Mouse (Mus musculus): ENCODE results near the gene Ncmap.
A peak's percentile ranks its signal among the peaks of the same experiment; 100 is the strongest.

Gene Ncmap

GRCm38 (mm10) chr4:135397991-135398390, at the start of gene Ncmap:
Ncmap (minus strand) TSS chr4:135398227.
- no peak for DNase-seq (ENCODE audit: low read depth, low spot score)

GRCm38 (mm10) chr4:135442473-135442872, 44.4 kb upstream of the Ncmap start:
- DNase-seq (ENCODE audit: low read depth, low spot score): no peak

- DNase-seq (ENCODE audit: low read depth, low spot score): peak; percentile 56
Measured at GRCm38 (mm10) chr4:135439904-135440522, 42.0 kb upstream of the Ncmap start.

- peak; percentile 69 for DNase-seq (ENCODE audit: low read depth, low spot score)
Measured at GRCm38 (mm10) chr4:135439188-135439647, 41.2 kb upstream of the Ncmap start.

DNA sequence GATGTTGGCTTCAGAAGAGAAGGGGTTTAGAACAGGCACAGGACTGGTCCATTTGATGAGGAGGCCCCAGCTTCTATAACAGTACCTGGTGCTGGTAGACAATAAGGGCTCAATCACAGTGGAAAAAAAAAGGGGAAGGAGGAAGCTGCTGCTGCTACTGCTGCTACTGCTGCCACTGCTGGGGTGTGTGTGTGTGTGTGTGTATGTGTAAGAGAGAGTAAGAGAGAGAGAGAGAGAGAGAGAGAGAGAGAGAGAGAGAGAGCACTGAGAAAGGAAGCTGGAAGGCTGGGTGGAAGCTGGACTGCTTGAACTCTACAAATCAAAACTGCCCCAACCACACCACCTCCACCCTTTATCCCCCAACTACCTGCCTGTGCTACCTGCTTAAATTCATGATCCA, 39.9 kb upstream of the Ncmap start:
- DNase-seq (ENCODE audit: low read depth, low spot score): no peak

- DNase-seq (ENCODE audit: low read depth, low spot score): peak; percentile 46
Measured at GRCm38 (mm10) chr4:135436291-135436690, 38.3 kb upstream of the Ncmap start.

- DNase-seq (ENCODE audit: low read depth, low spot score): no peak
Measured at GRCm38 (mm10) chr4:135434395-135434789, 36.4 kb upstream of the Ncmap start.

- peak; percentile 91 for DNase-seq (ENCODE audit: low read depth, low spot score)
Measured at GRCm38 (mm10) chr4:135433443-135434394, 35.7 kb upstream of the Ncmap start, which contains the start of gene Rcan3. Rcan3 (minus strand) TSS chr4:135433853.

DNA sequence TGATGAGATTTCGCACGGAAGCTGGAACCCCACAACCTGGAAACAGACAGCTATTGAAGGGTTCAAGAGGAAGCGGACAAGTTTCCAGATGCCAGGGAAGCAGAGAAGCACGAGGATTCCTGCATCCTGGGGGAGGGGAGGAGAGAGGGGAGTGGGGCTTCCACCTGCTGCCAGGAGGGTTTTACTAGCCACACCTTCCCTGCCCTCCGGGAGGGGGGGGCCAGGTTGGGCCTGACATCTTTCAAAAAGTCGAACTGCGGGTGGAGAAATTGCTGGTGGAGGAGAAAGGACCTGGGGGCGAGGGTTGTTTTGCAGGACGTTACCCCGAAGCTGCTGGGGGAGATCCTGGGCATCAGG, 35.0 kb upstream of the Ncmap start:
- no peak for DNase-seq (ENCODE audit: low read depth, low spot score)

DNA sequence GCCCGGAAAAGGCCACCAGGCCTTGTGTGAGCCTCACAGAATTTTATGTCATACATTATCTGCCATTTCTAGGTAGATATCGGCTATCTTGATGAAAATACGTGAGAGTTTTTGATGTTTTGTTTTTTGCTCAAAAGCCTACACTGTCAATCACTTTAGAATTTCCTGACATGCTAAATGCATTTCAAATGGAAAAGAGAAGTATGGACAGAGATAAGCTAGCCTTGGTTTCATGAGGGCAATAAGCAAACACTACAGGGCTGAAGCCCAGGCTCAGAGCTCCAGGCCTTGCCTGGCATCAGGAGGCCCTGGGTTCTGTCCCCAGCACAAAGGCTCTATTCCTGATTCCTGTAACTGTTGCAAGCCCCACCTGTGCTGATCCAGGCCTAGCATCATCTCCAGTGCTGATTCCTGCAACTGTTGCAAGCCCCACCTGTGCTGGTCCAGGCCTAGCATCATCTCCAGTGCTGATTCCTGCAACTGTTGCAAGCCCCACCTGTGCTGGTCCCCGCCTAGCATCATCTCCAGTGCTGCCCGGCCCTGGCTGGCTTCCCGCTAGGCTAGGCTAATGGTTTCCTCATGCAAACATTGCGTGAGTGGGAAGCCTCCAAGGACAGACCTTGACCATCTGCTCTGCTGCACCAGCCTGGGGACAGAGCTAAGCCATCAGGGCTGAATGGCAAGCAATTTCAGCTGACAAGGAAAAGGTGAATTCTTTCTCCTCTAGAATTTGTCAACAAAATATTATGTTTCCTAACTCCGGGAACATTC, 32.1 kb upstream of the Ncmap start:
- no peak for DNase-seq (ENCODE audit: low read depth, low spot score)

GRCm38 (mm10) chr4:135429383-135429782, 31.4 kb upstream of the Ncmap start:
- no peak for DNase-seq (ENCODE audit: low read depth, low spot score)

DNA sequence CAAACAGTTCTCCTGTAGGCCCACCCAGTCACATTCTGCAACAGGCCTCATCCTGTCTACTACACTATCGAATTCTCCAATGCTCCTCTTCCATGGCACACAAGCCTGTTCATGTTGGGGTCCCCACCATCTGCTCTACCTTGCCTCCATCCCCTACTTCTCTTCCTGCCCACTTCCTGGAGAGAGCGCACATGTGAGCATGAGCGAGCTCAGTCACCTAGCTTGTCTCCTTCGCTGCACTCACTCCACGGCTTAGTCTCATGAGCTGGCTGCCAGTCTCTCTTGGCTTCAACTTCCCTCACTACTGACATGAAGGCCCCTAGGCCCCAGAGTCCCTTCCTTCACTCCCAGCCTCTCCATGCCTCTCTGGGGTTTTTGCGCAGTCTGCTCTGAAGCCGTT, 28.6 kb upstream of the Ncmap start:
- DNase-seq (ENCODE audit: low read depth, low spot score): no peak

GRCm38 (mm10) chr4:135425625-135426024, 27.6 kb upstream of the Ncmap start:
- DNase-seq (ENCODE audit: low read depth, low spot score): no peak

GRCm38 (mm10) chr4:135420961-135421360, 22.9 kb upstream of the Ncmap start:
- no peak for DNase-seq (ENCODE audit: low read depth, low spot score)

DNA sequence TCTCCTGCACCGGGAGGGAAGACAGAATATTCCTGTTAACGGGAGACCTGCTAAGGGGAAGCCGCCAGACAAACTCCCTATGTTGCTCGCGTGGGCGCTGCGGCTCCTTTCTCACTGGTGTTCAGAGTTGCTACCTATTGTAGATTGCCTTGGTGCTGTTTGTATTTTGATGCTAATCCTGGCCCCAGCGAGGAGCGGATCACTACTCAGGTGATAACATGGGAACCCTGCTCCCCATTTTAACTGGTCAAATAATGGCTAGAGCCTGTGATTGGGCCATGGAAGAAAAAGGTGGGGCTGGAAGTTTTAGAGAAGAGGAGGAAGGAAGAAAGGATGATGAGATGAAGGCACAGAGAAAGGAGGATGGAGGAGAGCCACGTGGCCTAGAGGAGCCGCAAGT, 22.4 kb upstream of the Ncmap start:
- DNase-seq (ENCODE audit: low read depth, low spot score): no peak

- no peak for DNase-seq (ENCODE audit: low read depth, low spot score)
Measured at GRCm38 (mm10) chr4:135419996-135420395, 22.0 kb upstream of the Ncmap start.

DNA sequence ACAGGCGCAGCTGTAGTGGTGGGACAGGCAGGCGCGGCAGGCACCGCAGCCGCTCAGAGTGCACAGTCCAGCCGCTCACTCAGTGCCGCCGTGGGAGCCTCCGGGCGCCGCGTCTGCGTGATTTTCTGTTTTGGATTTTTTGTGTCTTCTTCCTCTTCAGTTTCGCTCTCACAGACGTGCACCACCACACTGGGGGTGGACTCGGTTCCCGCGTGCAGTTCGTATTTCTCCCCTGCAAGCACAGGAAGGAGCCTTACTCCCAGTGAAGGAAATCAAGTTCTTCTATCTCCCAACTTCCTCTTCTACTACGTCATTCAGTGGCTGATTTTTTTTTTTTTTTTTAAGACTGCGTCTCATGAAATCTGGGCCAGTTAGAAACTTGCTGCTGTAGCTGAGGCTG, 18.3 kb upstream of the Ncmap start:
- no peak for DNase-seq (ENCODE audit: low read depth, low spot score)

DNA sequence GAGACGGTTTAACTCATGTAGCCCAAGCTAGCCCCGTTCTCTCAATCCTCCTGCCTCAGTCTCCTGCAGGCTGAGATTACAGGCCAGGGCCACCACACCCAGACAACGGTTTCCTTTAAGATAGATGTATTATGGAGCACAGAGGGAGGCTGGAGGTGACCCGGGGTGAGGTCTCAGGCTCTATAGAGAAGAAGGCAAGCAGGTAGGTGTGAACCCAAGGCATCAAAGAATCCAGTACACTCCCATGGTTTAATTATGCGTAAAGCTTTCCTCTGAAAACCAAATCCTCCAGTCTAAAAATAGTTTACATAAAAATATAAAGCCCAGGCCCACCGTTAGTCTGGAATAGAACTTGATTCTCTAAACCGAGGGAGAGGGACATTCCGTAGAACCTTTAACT, 15.5 kb upstream of the Ncmap start:
- no peak for DNase-seq (ENCODE audit: low read depth, low spot score)

DNA sequence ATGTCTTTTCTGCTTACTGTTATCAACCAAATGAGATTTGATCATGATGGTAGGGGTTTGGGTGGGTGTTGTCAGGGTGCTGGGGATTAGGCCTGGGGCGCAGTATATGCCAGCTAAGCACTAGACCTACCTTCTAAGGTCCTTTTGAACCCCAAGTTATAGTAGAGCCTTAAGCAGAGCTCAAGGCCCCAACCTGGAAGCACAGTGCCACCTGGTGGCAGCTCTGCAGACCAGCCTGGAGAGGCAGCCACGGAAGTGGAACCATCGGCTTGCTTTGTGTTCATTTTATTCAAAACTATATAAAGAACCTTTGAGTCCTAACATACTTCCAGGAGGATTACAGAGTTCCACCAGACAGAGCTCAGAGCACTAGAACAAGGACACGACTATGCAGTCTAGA, 13.6 kb upstream of the Ncmap start:
- DNase-seq (ENCODE audit: low read depth, low spot score): peak; percentile 67

GRCm38 (mm10) chr4:135406180-135406579, 8.2 kb upstream of the Ncmap start:
- DNase-seq (ENCODE audit: low read depth, low spot score): no peak

DNA sequence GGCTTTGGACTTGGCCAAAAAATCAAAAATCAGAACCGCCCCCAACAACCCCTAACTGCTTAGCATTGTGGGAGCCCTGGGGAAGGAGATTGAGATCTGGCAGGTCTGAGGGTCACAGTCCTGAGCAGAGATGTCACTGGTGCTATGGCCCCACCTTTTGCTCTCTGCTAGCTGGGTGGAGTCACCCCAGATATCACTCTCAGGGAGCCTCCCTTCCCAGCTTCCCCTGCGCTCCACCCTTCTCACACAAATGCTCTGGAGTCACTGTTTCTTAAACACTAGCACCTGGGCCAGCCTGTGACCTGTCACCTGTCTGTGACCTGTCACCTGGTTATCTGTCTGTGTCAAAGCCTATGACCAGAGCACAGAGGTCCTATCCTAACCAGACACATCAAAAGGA, 6.9 kb upstream of the Ncmap start:
- DNase-seq (ENCODE audit: low read depth, low spot score): no peak

DNA sequence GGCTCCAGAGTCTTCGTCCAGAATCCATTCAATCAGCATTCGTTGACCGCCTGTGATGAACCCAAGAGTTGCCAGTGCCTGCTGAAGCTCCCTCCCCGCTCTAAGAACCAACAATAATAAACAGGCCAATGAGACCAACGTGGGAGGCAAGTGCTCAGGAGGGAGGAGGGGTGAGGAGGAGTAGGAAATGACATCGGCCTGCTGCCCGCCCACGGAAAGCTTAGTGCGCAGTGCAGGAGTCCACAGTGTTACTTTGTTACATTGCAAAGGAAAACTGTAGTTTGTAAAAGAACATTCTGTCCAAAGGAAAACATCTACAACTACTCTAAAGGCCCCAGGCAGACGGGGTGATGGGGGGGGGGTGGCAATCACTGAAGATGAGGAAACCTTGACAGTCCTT, 6.0 kb upstream of the Ncmap start:
- DNase-seq (ENCODE audit: low read depth, low spot score): no peak

Measured in mesoderm, embryonic 11.5 days (tissue).